Mouse (Mus musculus): ENCODE results near the gene Fxyd3. TPM values are rescaled to one million over a fixed set of nuclear protein-coding genes. Genes with fewer than 3 reads are reported as not detected.

The Fxyd3 gene
- total and polyA plus RNA-seq, 2 experiments from 2014 or later = 3.7 TPM; not detected in 1

- ATAC-seq (ENCODE audit: low FRiP score) (no peak), DNase-seq (ENCODE audit: low spot score) (no peak)
- Histone ChIP-seq H3K27ac (ENCODE audit: low read depth, low read length) (no peak overlapping the region), H3K36me3 (ENCODE audit: insufficient read depth, low read length) (peaks cover 9% of the 10 kb centered on the region; the same call in 1 of the 2 replicates), H3K4me1 (ENCODE audit: insufficient read depth, low read length) (no peaks in the 10 kb centered on the region), H3K4me3 (ENCODE audit: low read depth, low read length) (no peak overlapping the region), H3K9me3 (ENCODE audit: low read length) (no peaks in the 10 kb centered on the region), H3K27me3 (ENCODE audit: insufficient read depth, low read length) (peaks cover 22% of the 10 kb centered on the region), H3K9ac (replicated peaks; ENCODE audit: low read length, poor library complexity, severe bottlenecking) (no peak overlapping the region), H3K4me2 (ENCODE audit: low read depth, low read length, poor library complexity, severe bottlenecking) (no peak overlapping the region)
- 83% methylated on average over 11 of the region's 12 CpGs for WGBS
- TF ChIP-seq CTCF (IDR thresholded peaks at IDR 0.05) = no peak
These were observed 36.1 kb downstream of the Fxyd3 start for GRCm38 (mm10) chr7:31040281-31041022.

- WGBS = 83% methylated on average over 4 of the region's 4 CpGs
- H3K36me3 ChIP-seq (ENCODE audit: insufficient read depth, low read length) = peaks cover 12% of the 10 kb centered on the region
- no peaks in the 10 kb centered on the region for H3K4me1 ChIP-seq (ENCODE audit: insufficient read depth, low read length)
- DNase-seq (ENCODE audit: low spot score) = no peak
- H3K4me2 ChIP-seq (ENCODE audit: low read depth, low read length, poor library complexity, severe bottlenecking) = no peak overlapping the region
- no peak for ATAC-seq (ENCODE audit: low FRiP score)
- no peak overlapping the region for H3K27ac ChIP-seq (ENCODE audit: low read depth, low read length)
- peaks cover 16% of the 10 kb centered on the region for H3K27me3 ChIP-seq (ENCODE audit: insufficient read depth, low read length)
- TF ChIP-seq CTCF (IDR thresholded peaks at IDR 0.05) = no peak
- H3K4me3 ChIP-seq (ENCODE audit: low read depth, low read length) = no peak overlapping the region
- no peak overlapping the region for H3K9ac ChIP-seq (replicated peaks; ENCODE audit: low read length, poor library complexity, severe bottlenecking)
- H3K9me3 ChIP-seq (ENCODE audit: low read length) = no peaks in the 10 kb centered on the region
These were observed 37.5 kb downstream of the Fxyd3 start for GRCm38 (mm10) chr7:31039011-31039410.

GRCm38 (mm10) chr7:31037675-31038074 is 38.8 kb downstream of the Fxyd3 start:
- Histone ChIP-seq H3K27ac (ENCODE audit: low read depth, low read length) (no peak overlapping the region), H3K9me3 (ENCODE audit: low read length) (no peaks in the 10 kb centered on the region), H3K9ac (replicated peaks; ENCODE audit: low read length, poor library complexity, severe bottlenecking) (no peak overlapping the region), H3K4me2 (ENCODE audit: low read depth, low read length, poor library complexity, severe bottlenecking) (no peak overlapping the region), H3K36me3 (ENCODE audit: insufficient read depth, low read length) (peaks cover 11% of the 10 kb centered on the region), H3K27me3 (ENCODE audit: insufficient read depth, low read length) (peaks cover 15% of the 10 kb centered on the region), H3K4me1 (ENCODE audit: insufficient read depth, low read length) (no peaks in the 10 kb centered on the region), H3K4me3 (ENCODE audit: low read depth, low read length) (no peak overlapping the region)
- DNase-seq (ENCODE audit: low spot score) (no peak), ATAC-seq (ENCODE audit: low FRiP score) (no peak)
- TF ChIP-seq CTCF (IDR thresholded peaks at IDR 0.05) = no peak
- WGBS = 56% methylated on average over 2 of the region's 2 CpGs

GRCm38 (mm10) chr7:31036917-31037316 is 39.6 kb downstream of the Fxyd3 start:
- Histone ChIP-seq H3K36me3 (ENCODE audit: insufficient read depth, low read length) (peaks cover 9% of the 10 kb centered on the region), H3K4me3 (ENCODE audit: low read depth, low read length) (no peak overlapping the region), H3K4me1 (ENCODE audit: insufficient read depth, low read length) (no peaks in the 10 kb centered on the region), H3K27me3 (ENCODE audit: insufficient read depth, low read length) (peaks cover 8% of the 10 kb centered on the region), H3K27ac (ENCODE audit: low read depth, low read length) (no peak overlapping the region), H3K4me2 (ENCODE audit: low read depth, low read length, poor library complexity, severe bottlenecking) (no peak overlapping the region), H3K9me3 (ENCODE audit: low read length) (no peaks in the 10 kb centered on the region), H3K9ac (replicated peaks; ENCODE audit: low read length, poor library complexity, severe bottlenecking) (no peak overlapping the region)
- DNase-seq (ENCODE audit: low spot score) (no peak), ATAC-seq (ENCODE audit: low FRiP score) (no peak)
- no peak for TF ChIP-seq CTCF (IDR thresholded peaks at IDR 0.05)
- WGBS = 87% methylated on average over 7 of the region's 7 CpGs

- WGBS = 85% methylated on average over 11 of the region's 11 CpGs
- ATAC-seq (ENCODE audit: low FRiP score) = no peak
- Histone ChIP-seq H3K4me3 (ENCODE audit: low read depth, low read length) (no peak overlapping the region), H3K4me1 (ENCODE audit: insufficient read depth, low read length) (no peaks in the 10 kb centered on the region), H3K36me3 (ENCODE audit: insufficient read depth, low read length) (peaks cover 5% of the 10 kb centered on the region; the same call in 1 of the 2 replicates), H3K9me3 (ENCODE audit: low read length) (no peaks in the 10 kb centered on the region), H3K27me3 (ENCODE audit: insufficient read depth, low read length) (no peaks in the 10 kb centered on the region; the same call in 1 of the 2 replicates), H3K27ac (ENCODE audit: low read depth, low read length) (no peak overlapping the region), H3K4me2 (ENCODE audit: low read depth, low read length, poor library complexity, severe bottlenecking) (no peak overlapping the region), H3K9ac (replicated peaks; ENCODE audit: low read length, poor library complexity, severe bottlenecking) (no peak overlapping the region)
- no peak for DNase-seq (ENCODE audit: low spot score)
- TF ChIP-seq CTCF (IDR thresholded peaks at IDR 0.05) = no peak
These were observed 41.2 kb downstream of the Fxyd3 start for GRCm38 (mm10) chr7:31035291-31035690.

GRCm38 (mm10) chr7:31034789-31035188 is 41.7 kb downstream of the Fxyd3 start:
- TF ChIP-seq CTCF (IDR thresholded peaks at IDR 0.05) = peak; percentile 37
- no peak overlapping the region for H3K27ac ChIP-seq (ENCODE audit: low read depth, low read length)
- no peak overlapping the region for H3K4me3 ChIP-seq (ENCODE audit: low read depth, low read length)
- no peak overlapping the region for H3K9ac ChIP-seq (replicated peaks; ENCODE audit: low read length, poor library complexity, severe bottlenecking)
- WGBS = 62% methylated on average over 11 of the region's 11 CpGs
- no peaks in the 10 kb centered on the region for H3K27me3 ChIP-seq (ENCODE audit: insufficient read depth, low read length)
- DNase-seq (ENCODE audit: low spot score) (no peak), ATAC-seq (ENCODE audit: low FRiP score) (no peak)
- H3K4me1 ChIP-seq (ENCODE audit: insufficient read depth, low read length) = no peaks in the 10 kb centered on the region
- peaks cover 5% of the 10 kb centered on the region; the same call in 1 of the 2 replicates for H3K36me3 ChIP-seq (ENCODE audit: insufficient read depth, low read length)
- no peak overlapping the region for H3K4me2 ChIP-seq (ENCODE audit: low read depth, low read length, poor library complexity, severe bottlenecking)
- no peaks in the 10 kb centered on the region for H3K9me3 ChIP-seq (ENCODE audit: low read length)
